Mouse (Mus musculus) megakaryocyte, embryonic 14.5 days (primary cell): ENCODE results near the gene Actn2. TPM values are rescaled to one million over a fixed set of nuclear protein-coding genes. Genes with fewer than 3 reads are reported as not detected.

ENCODE experiments used
- H3K27me3 ChIP-seq: replicated peaks from 2 replicates; pipeline ENCODE3; 2012; ENCODE audit warnings: inconsistent platforms
- H3K36me3 ChIP-seq: replicated peaks from 2 replicates; pipeline ENCODE3; 2012; ENCODE audit warnings: low read length, inconsistent platforms, mixed read lengths
- H3K4me1 ChIP-seq: 2 replicates; pipeline ENCODE4 v1.6.1; 2012; ENCODE audit warnings: inconsistent platforms
- H3K4me3 ChIP-seq: replicated peaks from 2 replicates; pipeline ENCODE3; 2012; ENCODE audit warnings: moderate library complexity, mild to moderate bottlenecking, inconsistent platforms
- H3K9me3 ChIP-seq: 2 replicates; pipeline ENCODE4 v1.6.1; 2012; ENCODE audit warnings: inconsistent platforms
- FLI1 ChIP-seq: IDR thresholded peaks from 2 replicates; pipeline ENCODE4 v1.6.1; 2012; ENCODE audit warnings: low read length, inconsistent platforms, mixed read lengths
- GATA1 ChIP-seq: IDR thresholded peaks from 3 replicates; pipeline ENCODE4 v1.6.1; 2012; ENCODE audit warnings: mixed read lengths, low read length, inconsistent platforms, borderline replicate concordance
- polyA plus RNA-seq: library from polyadenylated mRNA; stranded (reverse); fragments of >175 nt; gene quantifications from 2 replicates; pipeline ENCODE4 v1.2.3, GENCODE M21; 2012; ENCODE audit warnings: low replicate concordance; ENCODE audit not compliant: insufficient read depth

The Actn2 gene
- polyA plus RNA-seq, 1 experiment, result 0.04 TPM

DNA sequence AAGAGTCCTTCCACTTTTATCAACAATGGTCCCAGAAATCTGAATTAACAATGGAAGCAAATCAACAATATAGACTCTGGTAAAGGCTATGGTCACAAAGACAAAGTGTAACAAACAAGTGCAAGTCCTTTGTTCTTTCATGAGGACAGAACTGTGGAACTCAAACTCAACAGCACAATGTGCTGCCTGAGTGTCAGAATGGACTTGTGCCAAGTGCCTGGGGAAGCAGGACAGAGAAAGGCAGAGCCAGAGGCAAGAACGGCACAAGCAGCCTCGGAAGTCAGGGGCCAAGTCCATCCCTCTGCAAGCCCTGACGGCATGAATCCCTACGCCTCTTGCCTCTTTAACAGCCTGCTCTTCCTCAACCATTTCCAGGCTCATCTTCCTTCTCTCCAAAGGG lies 96.6 kb downstream of the Actn2 start:
- H3K4me1 ChIP-seq, result peaks cover 4% of the 10 kb centered on the region
- H3K4me3 ChIP-seq, result no peak overlapping the region
- peaks cover 94% of the 10 kb centered on the region for H3K36me3 ChIP-seq
- TF ChIP-seq GATA1 (no peak), FLI1 (no peak)
- no peaks in the 10 kb centered on the region for H3K27me3 ChIP-seq
- no peaks in the 10 kb centered on the region for H3K9me3 ChIP-seq

- Histone ChIP-seq H3K4me1 (peaks cover 8% of the 10 kb centered on the region), H3K27me3 (no peaks in the 10 kb centered on the region), H3K9me3 (no peaks in the 10 kb centered on the region), H3K36me3 (peaks cover 94% of the 10 kb centered on the region), H3K4me3 (no peak overlapping the region)
- no peak for TF ChIP-seq FLI1
- TF ChIP-seq GATA1, result no peak
Measured at GRCm38 (mm10) chr13:12232141-12232540, 108.4 kb downstream of the Actn2 start.

DNA sequence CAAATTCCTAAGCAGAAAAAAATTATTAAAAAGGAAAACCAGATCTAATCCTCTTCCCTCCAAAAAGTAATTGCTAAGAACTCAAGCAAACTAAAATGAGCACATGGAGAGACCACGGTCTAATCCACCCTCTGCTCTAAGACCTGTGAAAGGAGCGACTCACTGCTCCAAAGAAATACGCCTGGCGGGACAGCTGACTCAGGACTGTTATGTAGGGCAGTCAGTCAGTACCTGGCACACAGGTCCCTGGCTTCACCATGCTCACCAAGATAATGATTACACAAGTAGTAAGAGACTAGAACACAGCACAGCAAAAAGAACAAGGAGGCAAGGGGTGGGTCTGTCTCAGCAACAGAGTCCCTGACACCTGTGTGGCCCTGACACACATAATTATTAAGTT lies 112.3 kb downstream of the Actn2 start:
- Histone ChIP-seq H3K4me3 (no peak overlapping the region), H3K36me3 (peaks cover 95% of the 10 kb centered on the region), H3K9me3 (no peaks in the 10 kb centered on the region), H3K4me1 (peaks cover 4% of the 10 kb centered on the region; the same call in 1 of the 2 replicates), H3K27me3 (no peaks in the 10 kb centered on the region)
- no peak for TF ChIP-seq GATA1
- no peak for TF ChIP-seq FLI1

GRCm38 (mm10) chr13:12227606-12228005 lies 113.0 kb downstream of the Actn2 start:
- Histone ChIP-seq H3K36me3 (peaks cover 94% of the 10 kb centered on the region), H3K27me3 (no peaks in the 10 kb centered on the region), H3K4me1 (peaks cover 4% of the 10 kb centered on the region; the same call in 1 of the 2 replicates), H3K4me3 (no peak overlapping the region), H3K9me3 (no peaks in the 10 kb centered on the region)
- TF ChIP-seq FLI1 (no peak), GATA1 (no peak)

Other genes with a start within 250 kb of the Actn2 start
- not detected in 2 replicates for gene Ryr2, start 233.8 kb downstream of the Actn2 start, polyA plus RNA-seq
- 5.7 TPM in 1 of 2 replicates, not detected in the other for gene Mtr, start 82.6 kb downstream of the Actn2 start, polyA plus RNA-seq
- gene Heatr1, start 54.3 kb upstream of the Actn2 start, polyA plus RNA-seq, result 5.8 and 8.5 TPM in 2 replicates
- gene Lgals8, start 124.2 kb upstream of the Actn2 start, polyA plus RNA-seq, result 4.5 TPM in 1 of 2 replicates, not detected in the other
- not detected in 2 replicates for gene Edaradd, start 179.7 kb upstream of the Actn2 start, polyA plus RNA-seq
- 0.19 TPM in 1 of 2 replicates, not detected in the other for gene Ero1lb, start 225.1 kb upstream of the Actn2 start, polyA plus RNA-seq